Mouse (Mus musculus) midbrain, embryonic 14.5 days (tissue): Measurements from ENCODE around the gene Anxa8. TPM values are rescaled to one million over a fixed set of nuclear protein-coding genes. Genes with fewer than 3 reads are reported as not detected.

ENCODE experiments used
- ATAC-seq: fragments of 200-750 bp; cut with Nextera tagmentation; 2 replicates; pipeline ENCODE4 v1.8.0; 2017; ENCODE audit warnings: moderate number of reproducible peaks, moderate library complexity; ENCODE audit not compliant: low FRiP score, low TSS enrichment
- DNase-seq: peaks from one replicate; pipeline ENCODE4 v3.0.0-alpha.2; 2015
- H3K27ac ChIP-seq: fragments of 300-500 bp; sonication (generic); replicated peaks from 2 replicates; pipeline ENCODE4 v1.5.1; 2014; ENCODE audit warnings: mild to moderate bottlenecking, low read depth, low read length, moderate library complexity
- H3K27me3 ChIP-seq: fragments of 300-500 bp; sonication (generic); 2 replicates; pipeline ENCODE4 v1.6.1; 2014; ENCODE audit warnings: low read length, control low read depth, mixed read lengths; ENCODE audit not compliant: control insufficient read depth, insufficient read depth
- H3K36me3 ChIP-seq: fragments of 300-500 bp; sonication (generic); 2 replicates; pipeline ENCODE4 v1.6.1; 2014; ENCODE audit warnings: low read length, control low read depth; ENCODE audit not compliant: control insufficient read depth, insufficient read depth
- H3K4me1 ChIP-seq: fragments of 300-500 bp; sonication (generic); 2 replicates; pipeline ENCODE4 v1.6.1; 2014; ENCODE audit warnings: mild to moderate bottlenecking, antibody characterized with exemption, low read length, control low read depth; ENCODE audit not compliant: control insufficient read depth, insufficient read depth
- H3K4me2 ChIP-seq: fragments of 300-500 bp; sonication (generic); 2 replicates; pipeline ENCODE4 v1.6.1; 2014; ENCODE audit warnings: mild to moderate bottlenecking, low read length, moderate library complexity
- H3K4me3 ChIP-seq: fragments of 300-500 bp; sonication (generic); replicated peaks from 2 replicates; pipeline ENCODE4 v1.5.1; 2014; ENCODE audit warnings: low read depth, low read length
- H3K9ac ChIP-seq: fragments of 300-500 bp; sonication (generic); replicated peaks from 2 replicates; pipeline ENCODE4 v1.6.1; 2014; ENCODE audit warnings: mild to moderate bottlenecking, low read length, moderate library complexity
- H3K9me3 ChIP-seq: fragments of 300-500 bp; sonication (generic); 2 replicates; pipeline ENCODE4 v1.6.1; 2016; ENCODE audit warnings: low read length, control low read depth, mixed read lengths; ENCODE audit not compliant: control insufficient read depth
- WGBS: fragments of 180-500 bp; shearing (Covaris S2); extraction: QIAGEN DNeasy Blood & Tissue Kit; methylation state at CpG from one replicate; pipeline ENCODE4 v1.1.7; 2014; 5-methylcytosine and 5-hydroxymethylcytosine counted together
- polyA plus RNA-seq: library from polyadenylated mRNA; unstranded; fragments of >200 nt; fragmentation: Nextera tagmentation; extraction: Ambion mirVana; gene quantifications from 2 replicates; pipeline ENCODE4 v1.2.1, GENCODE M21; 2014

Gene Anxa8
- not detected in 2 replicates for polyA plus RNA-seq

- no peaks in the 10 kb centered on the region for H3K4me1 ChIP-seq
- no peak within 1 kb of the TSS for H3K4me2 ChIP-seq
- no peak within 1 kb of the TSS for H3K9ac ChIP-seq
- 83% methylated on average over 4 of the region's 4 CpGs for WGBS
- no peaks in the 10 kb centered on the region for H3K27me3 ChIP-seq
- H3K27ac ChIP-seq = no peak within 1 kb of the TSS
- ATAC-seq (no peak), DNase-seq (no peak)
- H3K4me3 ChIP-seq = no peak within 1 kb of the TSS
- no peaks in the 10 kb centered on the region for H3K36me3 ChIP-seq
- no peaks in the 10 kb centered on the region for H3K9me3 ChIP-seq
Observed at GRCm38 (mm10) chr14:34085731-34086130, at the start of gene Anxa8. Gene Anxa8, plus strand, starts transcription at chr14:34085981.

- Histone ChIP-seq H3K9me3 (no peaks in the 10 kb centered on the region), H3K4me1 (no peaks in the 10 kb centered on the region), H3K36me3 (no peaks in the 10 kb centered on the region), H3K27me3 (no peaks in the 10 kb centered on the region), H3K9ac (no peak overlapping the region), H3K4me2 (no peak overlapping the region), H3K27ac (no peak overlapping the region), H3K4me3 (no peak overlapping the region)
- DNase-seq (no peak), ATAC-seq (no peak)
- 79% methylated on average over 4 of the region's 4 CpGs for WGBS
Observed at GRCm38 (mm10) chr14:34041241-34041640, 44.5 kb upstream of the Anxa8 start.

GRCm38 (mm10) chr14:34043341-34043740 is 42.4 kb upstream of the Anxa8 start:
- H3K4me2 ChIP-seq = no peak overlapping the region
- no peak for DNase-seq
- no peaks in the 10 kb centered on the region for H3K9me3 ChIP-seq
- H3K9ac ChIP-seq = no peak overlapping the region
- no peaks in the 10 kb centered on the region for H3K36me3 ChIP-seq
- H3K4me1 ChIP-seq = no peaks in the 10 kb centered on the region
- no peak overlapping the region for H3K4me3 ChIP-seq
- no peak for ATAC-seq
- WGBS = 87% methylated on average over 3 of the region's 3 CpGs
- no peak overlapping the region for H3K27ac ChIP-seq
- no peaks in the 10 kb centered on the region for H3K27me3 ChIP-seq

- Histone ChIP-seq H3K27me3 (no peaks in the 10 kb centered on the region), H3K4me1 (no peaks in the 10 kb centered on the region), H3K9me3 (no peaks in the 10 kb centered on the region), H3K27ac (no peak overlapping the region), H3K9ac (no peak overlapping the region), H3K4me3 (no peak overlapping the region), H3K36me3 (no peaks in the 10 kb centered on the region), H3K4me2 (no peak overlapping the region)
- 78% methylated on average over 5 of the region's 5 CpGs for WGBS
- no peak for DNase-seq
- ATAC-seq = no peak
Observed at GRCm38 (mm10) chr14:34050101-34050779, 35.5 kb upstream of the Anxa8 start.

GRCm38 (mm10) chr14:34052516-34052915 is 33.3 kb upstream of the Anxa8 start, which contains the start of gene Antxrl:
Gene Antxrl, plus strand, starts transcription at chr14:34052707.
- WGBS = 96% methylated on average over 6 of the region's 6 CpGs
- Histone ChIP-seq H3K9me3 (no peaks in the 10 kb centered on the region), H3K27ac (no peak within 1 kb of the TSS), H3K36me3 (no peaks in the 10 kb centered on the region), H3K27me3 (no peaks in the 10 kb centered on the region), H3K4me2 (no peak within 1 kb of the TSS), H3K9ac (no peak within 1 kb of the TSS), H3K4me3 (no peak within 1 kb of the TSS), H3K4me1 (no peaks in the 10 kb centered on the region)
- ATAC-seq = no peak
- DNase-seq = no peak

GRCm38 (mm10) chr14:34071665-34072064 is 14.1 kb upstream of the Anxa8 start:
- Histone ChIP-seq H3K9ac (no peak overlapping the region), H3K9me3 (no peaks in the 10 kb centered on the region), H3K27me3 (no peaks in the 10 kb centered on the region), H3K36me3 (no peaks in the 10 kb centered on the region), H3K4me2 (no peak overlapping the region), H3K27ac (no peak overlapping the region), H3K4me3 (no peak overlapping the region), H3K4me1 (no peaks in the 10 kb centered on the region)
- 66% methylated on average over 6 of the region's 6 CpGs for WGBS
- no peak for DNase-seq
- no peak for ATAC-seq

GRCm38 (mm10) chr14:34075346-34075745 is 10.4 kb upstream of the Anxa8 start:
- no peaks in the 10 kb centered on the region for H3K36me3 ChIP-seq
- no peaks in the 10 kb centered on the region for H3K4me1 ChIP-seq
- WGBS = 49% methylated on average over 4 of the region's 4 CpGs
- no peak overlapping the region for H3K4me2 ChIP-seq
- no peaks in the 10 kb centered on the region for H3K9me3 ChIP-seq
- H3K4me3 ChIP-seq = no peak overlapping the region
- no peaks in the 10 kb centered on the region for H3K27me3 ChIP-seq
- no peak overlapping the region for H3K27ac ChIP-seq
- ATAC-seq (no peak), DNase-seq (no peak)
- H3K9ac ChIP-seq = no peak overlapping the region

- H3K36me3 ChIP-seq = no peaks in the 10 kb centered on the region
- 76% methylated on average over 5 of the region's 5 CpGs for WGBS
- no peaks in the 10 kb centered on the region for H3K4me1 ChIP-seq
- no peak overlapping the region for H3K4me3 ChIP-seq
- no peaks in the 10 kb centered on the region for H3K27me3 ChIP-seq
- H3K27ac ChIP-seq = no peak overlapping the region
- no peak overlapping the region for H3K4me2 ChIP-seq
- H3K9ac ChIP-seq = no peak overlapping the region
- ATAC-seq = no peak
- peak; percentile 11 for DNase-seq
- H3K9me3 ChIP-seq = no peaks in the 10 kb centered on the region
Observed at GRCm38 (mm10) chr14:34077222-34077621, 8.6 kb upstream of the Anxa8 start.

- Histone ChIP-seq H3K9ac (no peak overlapping the region), H3K27ac (no peak overlapping the region), H3K4me3 (no peak overlapping the region), H3K27me3 (no peaks in the 10 kb centered on the region), H3K4me2 (no peak overlapping the region), H3K36me3 (no peaks in the 10 kb centered on the region), H3K9me3 (no peaks in the 10 kb centered on the region), H3K4me1 (no peaks in the 10 kb centered on the region)
- ATAC-seq (no peak), DNase-seq (no peak)
- WGBS = 71% methylated on average over 4 of the region's 4 CpGs
Observed at GRCm38 (mm10) chr14:34078293-34078692, 7.5 kb upstream of the Anxa8 start.
